Mouse (Mus musculus): ENCODE data around the gene Yju2.
"Not testable (repeated sequence)": the region's sequence is repeated elsewhere in the genome, so short reads cannot be mapped to it uniquely, and the experiment has no call there.

- TF ChIP-seq CTCF (IDR thresholded peaks at IDR 0.05; ENCODE audit: insufficient read depth, low read length); POLR2A (IDR thresholded peaks at IDR 0.05; ENCODE audit: borderline replicate concordance, extremely low read depth, low read depth, low read length): not testable (repeated sequence)
These were observed 14.5 kb upstream of the Yju2 start for GRCm38 (mm10) chr17:55944387-55944865.

All from lung, adult 2 months (tissue).